Mouse (Mus musculus): ENCODE data around the gene Tenm4. TPM values are rescaled to one million over a fixed set of nuclear protein-coding genes. Genes with fewer than 3 reads are reported as not detected.

Gene Tenm4
- polyA plus RNA-seq, 1 experiment = 9.8 TPM

DNA sequence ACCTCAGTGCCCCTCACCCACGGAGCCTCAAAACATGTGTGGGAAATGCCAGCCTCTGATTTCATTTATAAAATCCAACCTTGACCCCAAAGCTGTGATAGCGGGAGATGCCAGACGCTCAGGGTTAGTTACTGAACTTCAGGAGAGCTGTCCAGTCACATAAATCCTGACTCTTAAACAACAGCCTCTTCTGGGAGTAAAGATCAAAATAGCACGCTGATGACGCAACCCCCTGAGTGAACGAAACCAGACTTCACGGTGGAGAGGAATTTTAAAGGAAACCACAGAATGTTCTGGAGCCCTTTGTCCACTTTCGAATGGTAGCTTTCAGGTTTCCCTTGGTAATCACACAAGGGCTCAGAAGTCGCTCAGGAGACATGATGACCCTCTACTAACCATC lies 630.3 kb downstream of the Tenm4 start:
- Histone ChIP-seq H3K4me3 (ENCODE audit: insufficient read depth, low read depth, low read length) (no peak overlapping the region), H3K27ac (replicated peaks; ENCODE audit: low read depth, low read length) (no peak overlapping the region)

DNA sequence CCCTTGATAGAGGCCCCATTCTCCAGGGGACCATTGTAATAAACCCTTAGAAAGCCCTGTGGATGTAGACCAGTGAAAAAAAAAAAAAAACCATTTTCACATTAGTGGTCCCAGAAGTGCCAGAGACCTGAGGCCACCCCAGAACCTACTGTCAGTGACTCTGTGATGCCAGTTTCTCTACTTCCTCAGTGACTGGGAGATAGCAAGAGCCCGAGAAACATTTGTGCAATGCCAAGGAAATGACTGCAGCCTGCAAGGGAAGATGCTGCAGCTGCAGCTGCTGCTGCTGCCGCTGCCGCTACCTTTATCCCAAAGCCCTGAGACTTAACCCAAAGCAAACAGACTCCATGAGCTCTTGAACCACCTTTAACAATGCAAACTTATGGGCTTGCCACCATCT lies 631.2 kb downstream of the Tenm4 start:
- no peak overlapping the region for H3K4me3 ChIP-seq (ENCODE audit: insufficient read depth, low read depth, low read length)
- H3K27ac ChIP-seq (replicated peaks; ENCODE audit: low read depth, low read length) = no peak overlapping the region
- H3K4me1 ChIP-seq (ENCODE audit: control insufficient read depth, insufficient read depth, insufficient read length, low read length) = 0 out of 2 replicates have a peak, but pooled peaks cover under 1% of the 10 kb centered on the region

More for the DNA sequence above, 630.3 kb downstream of the Tenm4 start:
- 0 out of 2 replicates have a peak, but pooled peaks cover 2% of the 10 kb centered on the region for H3K4me1 ChIP-seq (ENCODE audit: control insufficient read depth, insufficient read depth, insufficient read length, low read length)

DNA sequence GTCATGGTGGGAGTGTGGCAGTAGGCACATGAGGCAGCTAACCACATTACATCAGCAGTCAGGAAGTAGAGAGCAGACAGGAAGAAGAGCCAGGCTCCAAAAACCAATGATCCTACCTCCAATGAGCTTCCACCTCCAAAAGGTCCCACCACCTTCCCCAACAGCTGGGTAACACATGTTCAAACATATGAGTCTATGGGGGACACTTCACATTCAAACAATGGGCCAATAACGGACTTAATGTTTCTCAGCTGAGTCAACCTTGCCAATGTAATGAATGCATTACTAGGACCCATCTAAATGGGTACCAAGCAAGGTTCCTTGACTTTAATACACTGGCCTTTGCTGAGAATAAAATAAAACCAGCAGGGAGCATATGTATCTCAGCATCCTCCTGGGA lies 635.5 kb downstream of the Tenm4 start:
- Histone ChIP-seq H3K4me3 (ENCODE audit: insufficient read depth, low read depth, low read length) (no peak overlapping the region), H3K27ac (replicated peaks; ENCODE audit: low read depth, low read length) (no peak overlapping the region), H3K4me1 (ENCODE audit: control insufficient read depth, insufficient read depth, insufficient read length, low read length) (no peaks in the 10 kb centered on the region)

DNA sequence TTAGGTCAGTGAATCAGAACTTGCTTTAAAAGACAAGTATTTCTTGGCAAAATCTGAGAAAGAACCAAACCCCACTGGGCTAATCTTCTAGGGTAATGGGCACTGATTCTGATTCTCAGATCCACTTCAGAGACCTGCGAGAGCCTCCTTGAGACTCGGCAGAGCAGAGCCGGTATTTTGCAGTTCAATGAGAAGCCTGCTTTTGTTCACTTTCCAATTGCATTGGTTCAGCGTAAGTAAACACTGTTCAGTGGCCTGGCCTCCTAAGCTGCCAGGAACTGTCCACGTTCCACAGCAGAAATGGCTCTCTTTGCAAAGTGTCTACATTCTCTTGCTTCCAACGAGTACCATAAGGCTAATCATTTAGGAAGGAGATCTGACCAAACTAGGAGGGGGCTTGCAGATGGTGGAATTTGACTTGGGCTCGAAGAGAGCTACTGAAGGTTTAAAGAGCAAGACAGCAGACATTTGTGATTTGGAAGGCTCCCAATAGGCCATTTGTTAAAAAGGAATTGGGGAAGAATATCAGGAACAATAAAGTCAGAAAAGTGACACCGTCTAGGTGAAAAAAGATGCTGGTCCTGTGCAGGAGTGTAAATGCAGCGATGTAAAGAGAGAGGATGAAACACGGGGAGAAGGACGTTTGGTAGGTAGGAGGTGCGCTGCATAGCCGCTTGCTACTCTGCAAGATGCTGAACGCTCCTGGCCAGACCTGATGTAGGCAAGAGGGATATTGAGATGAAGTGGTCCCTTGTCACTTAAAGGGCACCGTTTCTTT lies 636.4 kb downstream of the Tenm4 start:
- Histone ChIP-seq H3K27ac (replicated peaks; ENCODE audit: low read depth, low read length) (no peak overlapping the region), H3K4me1 (ENCODE audit: control insufficient read depth, insufficient read depth, insufficient read length, low read length) (no peaks in the 10 kb centered on the region), H3K4me3 (ENCODE audit: insufficient read depth, low read depth, low read length) (no peak overlapping the region)

DNA sequence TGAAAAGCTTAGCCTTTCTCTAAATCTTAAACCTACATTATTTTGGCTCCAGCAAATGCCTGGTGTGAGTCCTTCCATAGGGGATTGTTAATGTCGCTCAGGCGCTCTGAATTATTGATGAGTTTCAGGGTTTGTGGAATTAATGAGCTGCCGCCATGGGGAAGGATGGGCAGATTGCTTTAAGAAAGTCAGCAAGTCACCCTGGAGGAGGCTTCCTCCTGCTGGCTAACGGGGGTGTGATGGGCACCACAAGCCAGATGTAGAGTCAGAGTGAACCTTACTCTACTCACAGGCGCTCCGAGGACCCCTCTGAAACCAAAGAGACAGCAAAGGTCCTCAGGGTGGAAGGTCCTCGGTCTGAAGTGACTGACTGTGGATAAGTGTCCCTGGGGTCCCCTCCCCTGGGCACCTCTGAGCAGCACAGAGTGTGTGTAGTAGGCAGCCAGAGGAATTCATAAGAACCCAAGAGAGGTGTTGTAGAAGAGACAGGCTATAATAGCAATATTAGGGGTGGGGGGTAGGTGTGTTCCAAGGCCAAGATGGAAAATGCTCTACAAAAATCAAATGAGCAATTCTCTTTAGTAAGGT lies 637.1 kb downstream of the Tenm4 start:
- no peak overlapping the region for H3K27ac ChIP-seq (replicated peaks; ENCODE audit: low read depth, low read length)
- no peak overlapping the region for H3K4me3 ChIP-seq (ENCODE audit: insufficient read depth, low read depth, low read length)
- H3K4me1 ChIP-seq (ENCODE audit: control insufficient read depth, insufficient read depth, insufficient read length, low read length) = no peaks in the 10 kb centered on the region

DNA sequence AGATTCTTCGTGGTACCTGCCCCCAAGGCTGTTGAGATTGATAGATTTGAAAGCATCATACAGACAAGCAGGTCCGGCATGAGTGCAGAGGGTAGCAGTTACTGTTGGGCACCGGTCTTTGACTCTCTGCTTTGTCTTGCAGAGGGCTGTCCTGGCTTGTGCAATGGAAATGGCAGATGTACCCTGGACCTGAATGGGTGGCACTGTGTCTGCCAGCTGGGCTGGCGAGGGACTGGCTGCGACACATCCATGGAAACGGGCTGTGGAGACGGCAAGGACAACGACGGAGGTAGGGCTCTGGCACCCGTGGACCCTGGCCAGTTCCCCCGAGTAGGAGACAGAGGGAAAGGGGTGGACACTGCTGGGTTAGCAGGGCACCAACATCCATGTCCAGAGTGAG lies 640.6 kb downstream of the Tenm4 start:
- no peak overlapping the region for H3K27ac ChIP-seq (replicated peaks; ENCODE audit: low read depth, low read length)
- no peak overlapping the region for H3K4me3 ChIP-seq (ENCODE audit: insufficient read depth, low read depth, low read length)
- no peaks in the 10 kb centered on the region for H3K4me1 ChIP-seq (ENCODE audit: control insufficient read depth, insufficient read depth, insufficient read length, low read length)

DNA sequence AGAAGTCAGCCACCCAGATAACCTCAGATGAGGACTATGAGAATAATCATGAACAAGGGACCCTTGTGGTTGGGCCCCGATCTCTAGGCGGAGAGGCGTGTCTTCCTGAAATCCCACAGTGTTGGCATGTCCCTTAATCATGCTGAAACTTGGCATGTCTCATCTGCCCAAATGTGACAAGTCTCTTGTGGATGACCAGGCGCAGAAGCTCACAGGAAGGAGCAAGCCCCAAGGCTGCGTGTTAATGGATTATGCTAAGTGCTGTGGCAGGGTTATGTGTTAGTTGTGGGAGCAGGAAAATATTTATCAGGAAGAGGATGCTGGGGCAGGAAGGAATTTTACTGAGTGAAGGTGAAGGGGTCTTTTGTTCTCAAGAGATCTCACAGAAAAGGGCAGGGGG lies 642.0 kb downstream of the Tenm4 start:
- no peaks in the 10 kb centered on the region for H3K4me1 ChIP-seq (ENCODE audit: control insufficient read depth, insufficient read depth, insufficient read length, low read length)
- H3K4me3 ChIP-seq (ENCODE audit: insufficient read depth, low read depth, low read length) = no peak overlapping the region
- H3K27ac ChIP-seq (replicated peaks; ENCODE audit: low read depth, low read length) = peak overlapping the region; percentile 75

DNA sequence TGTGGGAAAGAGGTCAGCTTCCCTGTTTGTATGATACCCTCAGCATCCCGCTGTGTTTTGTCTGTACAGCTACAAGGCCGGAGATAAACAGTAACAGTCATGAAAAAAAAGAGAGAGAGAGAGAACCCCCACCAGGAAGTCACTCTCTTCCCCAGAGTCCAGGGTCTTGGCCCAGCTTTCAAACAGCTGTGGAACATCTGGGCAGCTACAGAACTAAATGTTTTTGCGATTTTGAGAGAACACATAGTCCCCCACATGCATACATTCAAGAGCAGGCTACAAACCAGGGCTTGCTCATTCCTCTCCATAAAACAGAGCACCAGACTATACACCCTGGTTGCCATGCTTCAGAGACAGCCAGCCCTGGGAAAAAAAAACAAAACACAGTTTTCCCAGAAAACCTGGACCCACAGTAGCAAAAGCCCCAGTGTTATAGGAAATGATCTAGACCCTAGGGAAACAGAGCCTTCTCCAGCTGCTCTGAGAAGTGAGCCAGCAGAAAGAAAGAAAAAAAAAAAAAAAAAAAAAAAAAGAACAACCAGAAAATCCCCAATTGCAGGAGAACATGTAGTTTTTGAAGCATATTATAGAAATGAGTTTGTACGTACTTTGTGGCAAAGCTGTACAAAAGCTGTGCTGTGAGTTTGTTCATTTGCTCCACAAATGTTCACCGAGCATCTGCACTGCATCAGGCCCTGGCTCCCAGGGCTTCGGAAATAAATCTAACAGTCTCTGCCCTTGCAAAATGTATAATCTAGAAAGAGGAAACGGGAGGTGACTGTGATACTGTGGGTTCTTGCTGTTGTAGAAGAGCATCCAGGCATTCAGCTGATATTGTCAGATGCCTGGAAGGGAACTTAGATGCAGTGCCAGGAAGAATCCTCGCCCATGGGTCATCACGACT lies 642.7 kb downstream of the Tenm4 start:
- Histone ChIP-seq H3K27ac (replicated peaks; ENCODE audit: low read depth, low read length) (peak overlapping the region; percentile 75), H3K4me1 (ENCODE audit: control insufficient read depth, insufficient read depth, insufficient read length, low read length) (no peaks in the 10 kb centered on the region), H3K4me3 (ENCODE audit: insufficient read depth, low read depth, low read length) (no peak overlapping the region)

DNA sequence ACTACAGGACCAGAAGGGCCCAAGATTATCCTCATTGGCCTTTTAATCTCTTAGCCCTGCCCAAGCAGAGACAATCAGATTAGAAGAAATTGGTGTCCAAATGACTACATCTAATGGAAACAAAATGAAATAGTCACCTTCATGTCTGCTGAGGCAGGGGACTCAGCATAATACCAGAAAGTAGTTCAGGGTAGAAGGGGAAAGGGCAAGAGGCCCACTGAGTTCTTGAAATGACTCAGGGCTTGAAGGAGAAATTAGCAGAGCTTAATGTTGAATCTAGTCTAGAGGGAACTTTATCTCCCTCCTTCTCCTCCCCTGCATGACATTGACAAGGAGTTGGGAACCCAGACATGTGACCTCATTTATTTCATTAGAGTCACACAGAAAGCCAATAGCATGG lies 643.5 kb downstream of the Tenm4 start:
- H3K4me1 ChIP-seq (ENCODE audit: control insufficient read depth, insufficient read depth, insufficient read length, low read length) = no peaks in the 10 kb centered on the region

DNA sequence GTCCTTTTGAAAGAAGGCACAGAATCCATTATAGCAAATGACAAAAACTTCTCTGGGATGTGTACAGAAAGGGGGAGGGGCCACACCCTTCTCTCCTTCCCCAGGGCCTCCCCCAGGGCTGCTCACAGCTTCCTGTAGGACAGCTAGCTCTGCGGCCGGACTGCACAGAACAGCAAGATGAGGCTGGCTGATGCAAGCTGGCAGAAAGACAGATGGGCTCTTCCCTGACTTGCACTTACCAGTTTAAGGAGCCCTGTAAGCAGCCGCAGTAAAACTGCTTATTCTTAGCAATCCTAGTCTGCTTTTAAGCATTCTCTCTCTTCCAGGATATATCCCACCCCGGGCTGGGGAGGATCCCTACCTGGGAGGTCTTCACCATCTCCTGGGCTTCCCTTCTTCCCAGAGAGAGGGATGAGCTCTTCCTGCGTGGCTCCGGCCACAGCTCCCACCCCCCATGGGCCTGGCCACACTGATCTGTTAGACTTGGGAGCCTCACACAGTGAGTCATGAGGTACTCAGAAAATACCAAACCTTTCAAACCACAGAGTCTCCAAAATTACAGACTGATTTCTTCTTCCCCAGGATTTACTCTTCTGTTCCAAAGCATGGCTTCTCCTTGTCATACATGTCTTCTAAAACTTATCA lies 646.1 kb downstream of the Tenm4 start:
- H3K4me3 ChIP-seq (ENCODE audit: insufficient read depth, low read depth, low read length) = no peak overlapping the region
- H3K27ac ChIP-seq (replicated peaks; ENCODE audit: low read depth, low read length) = no peak overlapping the region
- no peaks in the 10 kb centered on the region for H3K4me1 ChIP-seq (ENCODE audit: control insufficient read depth, insufficient read depth, insufficient read length, low read length)

More for the DNA sequence above, 643.5 kb downstream of the Tenm4 start:
- H3K4me3 ChIP-seq (ENCODE audit: insufficient read depth, low read depth, low read length) = no peak overlapping the region
- no peak overlapping the region for H3K27ac ChIP-seq (replicated peaks; ENCODE audit: low read depth, low read length)

DNA sequence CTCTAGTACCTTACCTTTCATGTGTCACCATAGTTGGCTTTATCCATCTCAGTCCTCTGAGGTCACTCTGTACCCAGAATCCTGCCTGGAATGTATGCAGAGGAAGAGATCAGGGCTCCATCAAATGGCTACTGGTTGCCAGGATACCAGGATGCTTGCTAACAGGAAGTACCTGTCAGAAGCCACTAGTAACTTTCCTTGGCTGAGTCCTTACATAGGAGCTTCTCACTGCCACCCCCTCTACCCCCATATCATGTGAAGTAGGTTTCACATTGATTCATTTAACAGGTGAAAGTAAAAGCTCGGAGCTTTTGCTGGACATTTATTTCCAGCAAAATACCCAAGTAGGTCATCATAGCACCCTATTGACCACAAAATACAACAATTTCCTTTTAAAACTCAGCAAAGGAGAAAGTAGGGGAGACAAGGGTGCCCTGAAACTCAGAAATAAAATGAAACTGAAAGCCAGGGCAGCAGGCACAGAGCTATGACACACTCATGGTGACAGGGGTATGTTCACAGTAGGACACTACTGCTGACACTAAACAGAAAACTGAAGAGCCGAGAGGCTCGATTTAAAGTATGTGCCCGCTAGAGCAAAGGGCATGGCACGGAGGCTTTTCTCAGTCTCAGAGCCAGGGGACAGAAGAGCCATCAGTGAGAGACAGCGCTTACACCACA lies 647.3 kb downstream of the Tenm4 start:
- Histone ChIP-seq H3K4me3 (ENCODE audit: insufficient read depth, low read depth, low read length) (no peak overlapping the region), H3K27ac (replicated peaks; ENCODE audit: low read depth, low read length) (no peak overlapping the region), H3K4me1 (ENCODE audit: control insufficient read depth, insufficient read depth, insufficient read length, low read length) (no peaks in the 10 kb centered on the region)

DNA sequence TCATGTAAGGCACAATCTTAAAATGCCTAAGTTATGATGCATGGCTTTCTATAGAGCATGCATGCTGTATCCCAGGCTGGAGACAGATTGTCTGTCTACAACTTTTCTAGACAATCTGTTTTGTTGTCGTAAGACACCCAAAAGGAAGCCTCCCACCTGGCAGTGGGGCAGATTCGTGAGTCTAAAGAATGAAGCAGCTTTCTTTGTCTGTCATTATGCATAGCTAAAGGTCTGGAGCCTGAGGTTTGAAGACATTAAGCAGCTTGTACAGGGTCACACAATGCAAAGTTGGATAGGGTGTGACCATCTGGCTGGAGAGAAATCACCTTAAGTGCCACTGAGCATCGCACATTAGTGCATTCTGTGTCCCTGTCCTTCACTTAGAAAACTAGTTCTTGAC lies 648.5 kb downstream of the Tenm4 start:
- Histone ChIP-seq H3K4me1 (ENCODE audit: control insufficient read depth, insufficient read depth, insufficient read length, low read length) (no peaks in the 10 kb centered on the region), H3K27ac (replicated peaks; ENCODE audit: low read depth, low read length) (no peak overlapping the region), H3K4me3 (ENCODE audit: insufficient read depth, low read depth, low read length) (no peak overlapping the region)

DNA sequence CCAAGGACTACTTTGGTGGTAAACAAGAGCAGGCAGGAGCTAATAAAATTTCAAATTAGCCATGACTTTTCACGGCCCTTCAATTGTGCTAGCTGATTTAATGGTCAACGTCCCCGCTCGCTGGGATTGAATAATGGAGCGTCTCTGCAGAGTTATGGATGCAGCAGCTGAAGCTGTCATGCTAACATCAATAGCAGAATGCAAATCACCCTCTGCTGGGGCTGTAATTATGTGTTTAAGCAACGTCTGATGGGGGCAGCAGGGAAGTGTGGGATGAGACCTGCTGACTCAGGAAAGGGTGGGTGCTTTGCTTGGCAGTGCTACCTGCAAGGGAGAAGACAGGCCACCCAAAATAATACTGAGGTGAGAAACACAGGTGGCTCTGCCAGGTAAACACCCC lies 649.3 kb downstream of the Tenm4 start:
- H3K4me1 ChIP-seq (ENCODE audit: control insufficient read depth, insufficient read depth, insufficient read length, low read length) = no peaks in the 10 kb centered on the region

DNA sequence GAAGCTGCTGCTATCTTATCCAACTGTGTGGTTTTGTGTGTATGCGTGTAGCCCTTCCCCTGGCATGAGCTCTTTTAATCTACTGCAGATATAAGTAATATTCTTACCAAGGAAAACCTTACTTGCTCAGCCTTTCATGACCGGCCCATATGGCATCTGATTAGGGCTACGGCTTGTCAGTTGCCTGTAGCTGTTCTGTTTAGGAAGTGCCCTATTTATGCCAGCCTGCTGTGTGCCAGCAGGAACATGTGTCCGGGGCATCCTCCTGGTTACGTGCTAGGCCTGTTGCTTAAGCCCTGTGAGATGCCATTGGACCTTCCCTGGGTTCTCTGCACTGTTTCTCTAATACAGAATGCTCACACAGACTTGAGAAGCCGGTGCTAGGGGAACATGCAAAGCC lies 655.1 kb downstream of the Tenm4 start:
- no peak overlapping the region for H3K27ac ChIP-seq (replicated peaks; ENCODE audit: low read depth, low read length)
- H3K4me1 ChIP-seq (ENCODE audit: control insufficient read depth, insufficient read depth, insufficient read length, low read length) = no peaks in the 10 kb centered on the region

More for the DNA sequence above, 649.3 kb downstream of the Tenm4 start:
- no peak overlapping the region for H3K4me3 ChIP-seq (ENCODE audit: insufficient read depth, low read depth, low read length)
- no peak overlapping the region for H3K27ac ChIP-seq (replicated peaks; ENCODE audit: low read depth, low read length)

More for the DNA sequence above, 655.1 kb downstream of the Tenm4 start:
- H3K4me3 ChIP-seq (ENCODE audit: insufficient read depth, low read depth, low read length) = no peak overlapping the region

All from brown adipose tissue, adult 24 weeks (tissue).